Mouse (Mus musculus) intestine, postnatal 0 days (tissue): ENCODE data around the gene Mgat4e. TPM values are rescaled to one million over a fixed set of nuclear protein-coding genes. Genes with fewer than 3 reads are reported as not detected.
A peak's percentile ranks its signal among the peaks of the same experiment; 100 is the strongest.

Source experiments
- ATAC-seq: fragments of 200-750 bp; cut with Nextera tagmentation; 2 replicates; pipeline ENCODE4 v1.8.0; 2017; ENCODE audit warnings: mild to moderate bottlenecking, moderate TSS enrichment, moderate library complexity
- H3K27ac ChIP-seq: fragments of 300-500 bp; sonication (generic); 2 replicates; pipeline ENCODE4 v1.5.1; 2014; ENCODE audit warnings: mild to moderate bottlenecking, low read depth, low read length, moderate library complexity
- H3K27me3 ChIP-seq: fragments of 300-500 bp; sonication (generic); replicated peaks from 2 replicates; pipeline ENCODE4 v1.6.1; 2014; ENCODE audit warnings: low read length, mixed read lengths; ENCODE audit not compliant: control insufficient read depth, insufficient read depth
- H3K36me3 ChIP-seq: fragments of 300-500 bp; sonication (generic); 2 replicates; pipeline ENCODE4 v1.6.1; 2014; ENCODE audit warnings: mild to moderate bottlenecking, moderate library complexity; ENCODE audit not compliant: control insufficient read depth, insufficient read depth
- H3K4me1 ChIP-seq: fragments of 300-500 bp; sonication (generic); replicated peaks from 2 replicates; pipeline ENCODE4 v1.6.1; 2014; ENCODE audit warnings: antibody characterized with exemption, low read length, mixed read lengths; ENCODE audit not compliant: control insufficient read depth, insufficient read depth
- H3K4me2 ChIP-seq: fragments of 300-500 bp; sonication (generic); replicated peaks from 2 replicates; pipeline ENCODE4 v1.6.1; 2014; ENCODE audit warnings: low read depth, mild to moderate bottlenecking, moderate library complexity
- H3K4me3 ChIP-seq: fragments of 300-500 bp; sonication (generic); 2 replicates; pipeline ENCODE4 v1.5.1; 2014; ENCODE audit warnings: low read depth, low read length
- H3K9ac ChIP-seq: fragments of 300-500 bp; sonication (generic); 2 replicates; pipeline ENCODE4 v1.6.1; 2014; ENCODE audit warnings: mild to moderate bottlenecking, low read depth, low read length
- H3K9me3 ChIP-seq: fragments of 300-500 bp; sonication (generic); 2 replicates; pipeline ENCODE4 v1.6.1; 2016; ENCODE audit warnings: mixed run types; ENCODE audit not compliant: control insufficient read depth
- CTCF ChIP-seq: sonication (generic); IDR thresholded peaks from 2 replicates; pipeline ENCODE4 v1.5.1; 2016; ENCODE audit warnings: low read depth, mild to moderate bottlenecking, control low read depth, antibody characterized with exemption, moderate library complexity
- WGBS: fragments of 180-500 bp; shearing (Covaris S2); extraction: QIAGEN DNeasy Blood & Tissue Kit; methylation state at CpG from one replicate; pipeline ENCODE4 v1.1.7; 2014; 5-methylcytosine and 5-hydroxymethylcytosine counted together
- polyA plus RNA-seq: library from polyadenylated mRNA; unstranded; fragments of >200 nt; fragmentation: Nextera tagmentation; extraction: Ambion mirVana; gene quantifications from 2 replicates; pipeline ENCODE4 v1.2.1, GENCODE M21; 2015

Gene Mgat4e
- polyA plus RNA-seq, 1 experiment from 2014 or later, result not detected

- peak; percentile 74 for TF ChIP-seq CTCF
These were observed 54.9 kb downstream of the Mgat4e start, which contains the start of gene Rabif for GRCm38 (mm10) chr1:134494428-134495215. TSS of gene Rabif (plus strand) at chr1:134494648.

DNA sequence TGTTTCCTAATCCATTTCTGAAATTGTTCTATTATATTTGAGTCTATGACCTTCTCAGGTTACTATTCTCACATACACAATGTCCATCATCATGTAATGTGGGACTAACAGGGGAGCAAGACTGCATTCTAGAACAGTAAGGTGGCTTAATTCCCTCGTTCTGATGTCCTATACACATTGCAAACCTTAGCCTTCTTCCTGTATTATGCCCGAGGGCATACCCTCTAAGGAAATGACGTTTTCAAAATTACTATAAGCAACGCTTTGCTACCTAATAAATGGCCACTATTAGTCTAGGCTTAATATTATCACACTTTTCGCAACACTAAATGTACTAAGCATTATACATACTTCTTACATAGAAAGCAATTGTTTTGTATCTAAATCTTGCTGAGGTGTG is 55.5 kb downstream of the Mgat4e start:
- Histone ChIP-seq H3K36me3 (peaks cover 20% of the 10 kb centered on the region), H3K4me3 (peak overlapping the region; percentile 86), H3K4me2 (peak overlapping the region; percentile 72), H3K9me3 (no peaks in the 10 kb centered on the region), H3K27ac (peak overlapping the region; percentile 88), H3K9ac (no peak overlapping the region), H3K4me1 (no peaks in the 10 kb centered on the region), H3K27me3 (no peaks in the 10 kb centered on the region)
- ATAC-seq, result no peak
- WGBS, result 21% methylated on average over 5 of the region's 5 CpGs
- TF ChIP-seq CTCF, result no peak

More at GRCm38 (mm10) chr1:134494428-134495215, 54.9 kb downstream of the Mgat4e start, which contains the start of gene Rabif:
- Histone ChIP-seq H3K9ac (peak within 1 kb of the TSS; percentile 72), H3K4me2 (peak within 1 kb of the TSS; percentile 72), H3K36me3 (peaks cover 15% of the 10 kb centered on the region; the same call in 1 of the 2 replicates), H3K4me3 (peak within 1 kb of the TSS; percentile 86), H3K27ac (peak within 1 kb of the TSS; percentile 88), H3K4me1 (no peaks in the 10 kb centered on the region), H3K27me3 (no peaks in the 10 kb centered on the region), H3K9me3 (no peaks in the 10 kb centered on the region)
- WGBS, result under 1% methylated on average over 56 of the region's 58 CpGs
- peak; percentile 98 for ATAC-seq

- Histone ChIP-seq H3K9me3 (no peaks in the 10 kb centered on the region), H3K9ac (no peak overlapping the region), H3K4me1 (no peaks in the 10 kb centered on the region), H3K27ac (no peak overlapping the region), H3K36me3 (peaks cover 25% of the 10 kb centered on the region), H3K27me3 (no peaks in the 10 kb centered on the region), H3K4me3 (no peak overlapping the region), H3K4me2 (peak overlapping the region; percentile 72; the same call in 1 of the 2 replicates)
- TF ChIP-seq CTCF, result peak; percentile 33
- no peak for ATAC-seq
- 69% methylated on average over 2 of the region's 2 CpGs for WGBS
These were observed 56.0 kb downstream of the Mgat4e start for GRCm38 (mm10) chr1:134493496-134493895.

GRCm38 (mm10) chr1:134492276-134492675 is 57.2 kb downstream of the Mgat4e start:
- H3K36me3 ChIP-seq, result peaks cover 27% of the 10 kb centered on the region
- WGBS, result 80% methylated on average over 7 of the region's 7 CpGs
- no peaks in the 10 kb centered on the region for H3K9me3 ChIP-seq
- H3K9ac ChIP-seq, result no peak overlapping the region
- H3K4me2 ChIP-seq, result no peak overlapping the region
- H3K27ac ChIP-seq, result no peak overlapping the region
- TF ChIP-seq CTCF, result no peak
- no peak for ATAC-seq
- no peaks in the 10 kb centered on the region for H3K4me1 ChIP-seq
- no peaks in the 10 kb centered on the region for H3K27me3 ChIP-seq
- H3K4me3 ChIP-seq, result no peak overlapping the region

Other genes starting within 250 kb of the Mgat4e start
- 2.4 and 2.5 TPM in 2 replicates for gene Ppfia4, start 216.8 kb downstream of the Mgat4e start, polyA plus RNA-seq
- 59.8 and 60.6 TPM in 2 replicates for gene Tmem183a, start 187.7 kb downstream of the Mgat4e start, polyA plus RNA-seq
- not detected in 2 replicates for gene 4933406M09Rik, start 163.7 kb downstream of the Mgat4e start, polyA plus RNA-seq
- 9.4 and 10.1 TPM in 2 replicates for gene Cyb5r1, start 144.1 kb downstream of the Mgat4e start, polyA plus RNA-seq
- gene Adipor1, start 134.3 kb downstream of the Mgat4e start, polyA plus RNA-seq, result 77.3 and 81.4 TPM in 2 replicates
- 7.2 and 8.1 TPM in 2 replicates for gene Klhl12, start 94.2 kb downstream of the Mgat4e start, polyA plus RNA-seq
- 25.9 and 26.2 TPM in 2 replicates for gene Rabif, start 55.0 kb downstream of the Mgat4e start, polyA plus RNA-seq
- 12.6 and 13.0 TPM in 2 replicates for gene Kdm5b, start 10.5 kb upstream of the Mgat4e start, polyA plus RNA-seq
- 0.48 and 0.84 TPM in 2 replicates for gene Syt2, start 97.0 kb upstream of the Mgat4e start, polyA plus RNA-seq